Mouse (Mus musculus) c-Kit-positive CD71-negative TER-119-negative erythroid progenitor cells, embryonic 14.5 days (primary cell): ENCODE results near the gene Zfp827.
A peak's percentile ranks its signal among the peaks of the same experiment; 100 is the strongest.

Experiments
- DNase-seq: peaks from one replicate; pipeline ENCODE4 v3.0.0-alpha.2; 2013; ENCODE audit warnings: low read depth

Gene Zfp827

GRCm38 (mm10) chr8:79224363-79224762 is 196.1 kb downstream of the Zfp827 start:
- DNase-seq: no peak

DNA sequence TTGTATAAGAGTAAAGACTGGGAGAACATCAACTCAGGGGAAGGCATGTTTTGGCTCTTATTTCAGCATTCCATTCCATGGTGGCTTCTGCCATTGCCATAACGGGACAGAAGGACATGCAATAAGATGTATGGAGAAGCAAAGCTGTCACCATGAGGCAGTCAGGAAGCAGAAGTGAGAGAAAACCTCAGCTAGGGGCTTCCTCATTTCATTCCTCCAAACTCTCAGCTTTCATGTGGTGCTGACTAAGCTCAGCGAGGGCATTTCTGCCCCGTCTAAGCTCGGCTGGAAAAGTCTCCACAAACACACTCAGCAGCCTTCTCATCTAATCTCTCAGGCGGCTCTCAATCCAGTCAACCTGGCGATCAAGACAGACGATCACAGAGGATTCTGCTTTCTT is 197.3 kb downstream of the Zfp827 start:
- peak; percentile 38 for DNase-seq

- no peak for DNase-seq
These were observed 197.8 kb downstream of the Zfp827 start for GRCm38 (mm10) chr8:79226046-79226445.

DNA sequence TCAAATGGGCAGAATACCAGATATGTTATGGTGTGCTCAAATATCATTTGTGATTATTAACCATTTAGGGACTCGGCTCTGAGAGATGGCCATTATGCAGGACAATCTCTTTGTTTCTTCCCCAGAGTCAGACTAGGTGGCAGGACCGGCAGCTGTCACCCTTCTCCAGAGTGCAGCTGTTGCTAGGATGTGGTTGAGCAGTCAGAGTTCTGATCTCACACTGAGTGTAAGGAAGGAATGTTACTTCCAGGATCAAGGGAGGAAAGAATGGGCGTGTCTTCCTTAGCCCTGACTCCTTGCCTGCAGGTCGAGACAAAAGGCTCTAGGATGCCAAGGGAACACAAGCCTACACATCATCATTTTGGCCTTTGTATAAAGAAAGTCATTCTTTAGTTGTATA is 199.0 kb downstream of the Zfp827 start:
- DNase-seq: no peak

DNA sequence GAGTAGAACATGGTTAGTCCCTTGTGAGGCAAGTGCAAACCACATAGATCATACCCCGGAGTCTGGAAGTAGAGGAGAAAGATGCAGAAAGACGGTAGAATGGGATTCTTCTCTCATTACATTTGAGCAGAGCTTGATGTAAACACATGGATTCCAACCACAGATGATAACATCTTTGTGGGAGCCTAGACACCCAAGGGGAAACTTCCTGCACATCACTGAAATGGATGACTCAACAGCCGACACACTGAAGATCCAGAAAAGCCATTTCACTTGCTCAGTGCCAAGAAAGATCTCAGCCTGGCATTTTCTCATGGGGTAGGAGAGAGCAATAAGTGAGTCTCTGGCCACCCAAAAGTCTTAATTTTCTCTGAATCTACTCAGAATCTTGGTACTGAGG is 199.7 kb downstream of the Zfp827 start:
- DNase-seq: no peak

GRCm38 (mm10) chr8:79229266-79229888 is 201.1 kb downstream of the Zfp827 start:
- DNase-seq: no peak

DNA sequence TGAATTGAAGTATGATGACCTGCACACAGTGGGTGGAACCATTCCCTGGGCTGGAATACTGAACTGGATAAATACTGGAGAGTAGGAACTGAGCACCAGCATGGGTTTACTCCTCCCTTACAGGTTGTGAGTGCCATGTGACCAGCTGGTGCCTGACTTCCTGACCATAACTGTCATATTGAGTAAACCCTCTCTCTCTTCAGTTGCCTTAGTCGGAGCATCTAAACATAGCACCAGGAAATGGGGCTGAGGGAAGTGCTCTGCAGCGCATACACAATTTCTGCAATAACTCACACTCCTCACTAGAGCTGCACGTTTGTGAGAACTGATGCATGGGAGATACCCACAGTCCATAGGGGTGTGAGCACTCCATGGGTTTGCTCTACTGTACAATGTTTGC is 211.1 kb downstream of the Zfp827 start:
- no peak for DNase-seq

DNA sequence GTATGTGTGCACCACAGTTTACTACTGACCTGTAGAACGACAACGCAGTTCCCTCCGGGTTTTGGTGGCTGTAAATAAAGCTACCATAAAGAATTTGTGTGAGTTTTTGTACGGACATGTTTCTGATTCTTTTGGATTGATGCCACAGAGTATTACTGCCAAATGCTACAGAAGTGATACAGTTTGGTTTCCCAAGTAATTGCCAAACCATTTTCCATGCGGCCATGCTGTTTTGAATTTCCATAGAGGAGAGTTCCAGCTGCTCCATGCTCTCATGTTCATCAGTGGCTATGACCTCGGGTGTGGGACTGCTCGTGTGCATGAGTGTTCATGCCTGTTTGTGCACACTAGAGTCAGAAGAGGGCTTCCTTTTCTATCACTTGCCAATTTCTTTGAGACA is 211.8 kb downstream of the Zfp827 start:
- no peak for DNase-seq
